Mouse (Mus musculus) kidney, adult 2 months (tissue): ENCODE measurements around the gene Vrtn.

Experiments
- CTCF ChIP-seq: fragments of 200-500 bp; conservative IDR thresholded peaks from 2 replicates; pipeline ENCODE4 v1.5.1; 2011; ENCODE audit warnings: low read depth, mild to moderate bottlenecking, control low read depth, low read length, moderate library complexity, mixed read lengths; ENCODE audit not compliant: insufficient read depth, insufficient read length
- POLR2A ChIP-seq: fragments of 200-500 bp; IDR thresholded peaks from one replicate; pipeline ENCODE4 v1.6.1; 2011; ENCODE audit warnings: low read depth, low read length, control low read depth

DNA sequence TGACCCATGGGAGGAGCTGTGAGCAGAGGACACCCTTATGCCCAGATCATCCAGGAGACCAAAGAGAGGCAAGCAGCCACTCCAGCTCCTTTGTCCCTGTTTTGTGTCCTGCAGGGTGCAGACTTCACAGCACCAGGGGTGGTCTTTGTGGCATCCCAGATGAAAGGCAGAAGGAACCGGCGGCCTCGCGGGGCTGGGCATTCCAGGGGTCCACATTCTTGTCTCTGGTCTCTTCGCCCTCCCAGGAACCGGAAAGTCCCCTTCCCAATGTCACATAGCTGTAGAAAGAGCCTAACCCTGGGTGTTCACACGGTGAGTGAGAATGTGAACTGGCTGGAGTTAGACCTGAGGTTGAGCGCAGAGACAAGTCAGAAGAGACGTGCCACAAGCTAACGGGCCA lies 30.8 kb downstream of the Vrtn start:
- no peak for TF ChIP-seq CTCF
- no peak for TF ChIP-seq POLR2A
